17 mouse cellular contexts compared by ENCODE assay signal in genomic region chr15:25430167-25430566, GRCm38 (mm10). TPM values are rescaled to one million over a fixed set of nuclear protein-coding genes. Genes with fewer than 3 reads are reported as not detected.
DNase-seq lines count a peak whose midpoint lies in the region.
"Had no signal": no experiment of that assay in that cellular context is flagged by ENCODE, and none has a peak within 500 bp of the region (broad histone marks: within the 10 kb centered on the region; RNA-seq: fewer than 3 reads in every experiment).

No protein-coding gene starts in this region.

- intact Hi-C loops in heart, postnatal 10 days (cut with DNase I): no loop called here

- DNase-seq in heart, adult 11 months: peak; percentile 6
- DNase-seq in heart, postnatal 10 days: no peak
- peak; percentile 56 for DNase-seq in thymus, postnatal 0 days (ENCODE audit: low spot score)
- DNase-seq in thymus, postnatal 4 days: no peak
- DNase-seq in A20 (ENCODE audit: low read depth, low spot score): peak; percentile 65
- DNase-seq in layer of hippocampus, postnatal 36 days: no peak
- DNase-seq: adrenal gland, adult 8-10 months; adrenal gland, postnatal 14 days; adrenal gland, postnatal 36 days; cerebellum, adult 11-12 months; cerebellum, adult 2 months; cerebellum, adult 9-10 months; cerebellum, postnatal 10 days; cerebellum, postnatal 25 days; forebrain, postnatal 0 days had no signal

RNA-seq across cellular contexts. Expression of gene Basp1, which starts 16.6 kb away (rescaled TPM):
- total RNA-seq in heart, postnatal 10 days (2021): 1 to 10 TPM; 6.7 to 8.4 TPM
- polyA plus RNA-seq in thymus, postnatal 0 days (2015; fragmentation: Nextera tagmentation; extraction: Ambion mirVana): 10.7 and 13.1 TPM in 2 replicates
- total RNA-seq in layer of hippocampus, postnatal 36 days (2021): 100 to 1,000 TPM; 596 to 663 TPM
- total RNA-seq: G1E had no signal
- polyA plus RNA-seq: activated CD4-positive, CD25-positive, alpha-beta regulatory T cell, adult 4 months; G1E had no signal

Comparison
In these comparisons a context has a peak if more than half of its experiments do, and no peak if none do; other contexts are left out.
1. DNase-seq: peak in heart, adult 11 months (single experiment), thymus, postnatal 0 days (single experiment) and A20 (single experiment); none in heart, postnatal 10 days (0 of 2), thymus, postnatal 4 days (single experiment) and layer of hippocampus, postnatal 36 days (0 of 2).
2. RNA of gene Basp1, which starts 16.6 kb away (total RNA-seq): 596 to 663 TPM in layer of hippocampus, postnatal 36 days; 6.7 to 8.4 TPM in heart, postnatal 10 days; every median in the first group is over 10 times any median in the second.